Mouse (Mus musculus): ENCODE results near the gene Cish.

Cish gene

DNA sequence AAGGTAGTCTGAATTCAATTTTAAA lies at the start of gene Cish:
Cish (plus strand) TSS at position 11 of the 25 bp plus-strand sequence.
- DNase-seq (ENCODE audit: low read depth) = no peak

DNA sequence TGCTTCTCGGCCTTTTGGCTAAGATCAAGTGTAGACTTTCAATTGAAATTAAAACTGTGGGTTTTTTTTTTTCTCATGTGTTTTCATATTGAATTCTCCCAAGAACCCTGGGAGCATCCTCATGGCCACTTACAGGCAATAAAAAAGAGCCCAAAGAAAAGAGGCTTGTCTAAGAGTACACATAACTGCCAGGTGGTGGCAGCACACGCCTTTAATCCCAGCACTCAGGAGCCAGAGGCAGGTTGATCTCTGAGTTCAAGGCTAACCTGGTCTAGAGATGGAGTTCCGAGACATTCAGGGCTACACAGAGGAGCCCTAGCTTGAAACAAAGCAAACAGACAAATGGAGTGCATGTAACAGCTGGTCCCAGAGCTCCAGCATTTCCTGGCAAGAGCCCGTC lies 49.7 kb upstream of the Cish start:
- no peak for DNase-seq (ENCODE audit: low read depth)

DNA sequence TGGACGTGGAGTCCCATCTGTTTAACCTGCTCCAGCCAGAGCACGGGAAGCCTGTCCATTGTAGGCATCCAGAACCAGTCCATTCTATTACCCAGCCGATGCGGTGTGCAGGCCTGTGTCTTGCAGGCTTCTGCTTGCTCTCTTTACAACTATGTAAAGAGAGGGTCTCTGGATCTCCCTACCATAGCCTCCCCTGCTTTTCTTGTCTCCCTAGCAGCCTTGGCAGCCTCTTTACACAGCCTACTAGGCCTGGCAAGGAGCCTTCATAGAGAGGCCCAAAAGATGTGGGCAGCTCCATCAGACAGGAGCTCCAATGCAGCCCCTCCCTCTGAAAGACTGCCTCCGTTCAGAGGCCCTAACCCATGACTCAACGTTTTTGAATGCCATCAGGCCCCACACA lies 46.7 kb upstream of the Cish start:
- DNase-seq (ENCODE audit: low read depth) = no peak

DNA sequence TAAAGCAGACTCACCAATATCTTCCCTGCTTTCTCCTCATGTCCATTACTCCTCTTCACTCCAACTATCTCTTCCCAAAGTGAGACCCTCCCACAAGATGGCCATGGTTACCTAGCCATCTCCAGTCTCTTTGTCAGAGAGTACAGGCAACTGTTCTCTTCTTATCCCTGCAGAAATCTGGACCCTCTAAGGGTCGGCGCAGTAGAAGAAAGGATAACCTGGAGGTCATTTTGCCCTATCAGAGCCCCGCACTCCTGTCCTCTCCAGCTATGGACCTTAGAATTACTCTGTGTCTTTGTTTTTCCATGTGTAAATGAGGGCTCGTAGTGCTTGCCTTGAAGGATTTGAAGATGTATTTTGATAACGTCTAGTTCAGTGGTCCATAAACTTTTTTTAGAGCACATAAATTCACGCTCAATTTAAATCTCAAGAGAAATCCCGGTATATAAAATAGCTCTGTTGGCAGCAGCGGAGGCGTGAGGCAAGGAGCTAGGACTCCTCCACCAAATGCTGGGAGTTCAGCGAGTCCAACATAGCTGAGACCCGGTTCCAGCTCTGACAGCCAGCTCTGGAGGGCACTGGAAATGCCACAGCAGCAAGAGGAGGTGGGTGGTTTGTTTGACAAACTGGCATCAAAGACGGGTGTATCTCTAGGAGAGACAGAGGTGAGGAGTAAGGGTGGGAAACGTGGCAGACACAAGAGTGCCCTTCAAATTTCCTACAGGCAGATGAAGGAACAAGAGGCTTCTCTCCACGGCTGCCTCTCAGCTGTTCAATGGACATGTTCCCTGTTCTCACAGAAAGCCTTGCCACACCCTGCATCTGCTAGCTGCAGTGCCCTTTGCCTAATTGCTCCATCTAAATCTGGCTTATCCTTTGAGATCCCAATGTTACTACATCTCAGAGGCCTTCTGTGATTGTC lies 45.1 kb upstream of the Cish start:
- DNase-seq (ENCODE audit: low read depth) = no peak

DNA sequence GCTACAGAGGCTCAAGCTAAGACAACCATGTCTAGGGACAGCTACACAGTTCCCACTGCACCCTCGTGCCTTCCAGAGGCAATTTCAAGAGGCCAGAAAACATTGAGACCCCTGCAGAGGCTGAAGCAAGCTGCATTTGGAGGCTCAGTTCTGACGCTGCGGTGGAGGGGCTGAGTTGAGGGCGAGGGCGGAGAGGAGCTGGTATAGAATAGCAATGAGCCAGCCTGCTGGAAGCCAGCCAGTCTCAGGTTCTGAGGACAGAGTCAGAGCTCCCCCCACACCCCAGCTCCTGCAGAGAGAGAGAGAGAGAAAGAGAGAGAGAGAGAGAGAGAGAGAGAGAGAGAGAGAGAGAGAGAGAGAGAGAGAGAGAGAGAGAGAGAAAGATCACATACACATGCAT lies 43.7 kb upstream of the Cish start:
- DNase-seq (ENCODE audit: low read depth) = no peak

DNA sequence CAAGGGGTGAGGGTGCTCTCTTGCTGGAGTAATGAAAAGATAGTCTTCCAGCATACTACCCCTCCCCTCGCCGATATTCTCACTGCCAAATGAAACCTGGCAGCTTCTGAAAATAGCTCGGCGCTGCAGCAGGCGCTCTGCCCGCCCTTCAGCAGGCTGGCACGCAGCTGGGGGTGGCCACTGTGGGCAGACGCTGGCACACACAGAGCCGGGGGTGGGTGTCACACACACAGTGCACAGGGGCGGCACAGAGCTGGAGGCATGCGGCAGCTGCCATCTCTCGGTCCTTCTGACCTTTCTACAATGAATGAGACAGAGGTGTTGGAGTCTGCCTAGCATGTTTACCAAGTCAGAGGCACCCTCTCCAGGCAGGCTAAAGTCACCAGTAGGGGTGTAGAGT lies 41.4 kb upstream of the Cish start:
- DNase-seq (ENCODE audit: low read depth) = no peak

DNA sequence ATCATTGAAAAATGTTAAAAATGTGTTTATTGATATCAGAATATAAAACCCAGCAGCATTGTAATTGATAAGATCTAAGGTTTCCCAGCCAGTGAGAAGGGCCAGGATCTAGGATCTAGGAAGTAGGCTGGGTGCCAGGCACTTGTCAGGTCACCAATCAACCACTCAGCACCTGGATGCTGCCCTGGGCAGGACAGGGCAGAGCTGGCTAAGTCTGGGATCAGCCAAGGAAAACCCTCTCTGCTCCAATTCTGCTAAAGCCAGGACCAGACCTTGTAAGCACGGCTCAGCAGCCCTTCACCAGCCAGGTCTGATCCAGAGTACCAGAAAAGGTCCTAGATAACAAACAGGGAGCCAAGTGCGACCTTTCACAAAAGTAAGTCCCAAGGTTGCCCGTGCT lies 40.9 kb upstream of the Cish start:
- no peak for DNase-seq (ENCODE audit: low read depth)

DNA sequence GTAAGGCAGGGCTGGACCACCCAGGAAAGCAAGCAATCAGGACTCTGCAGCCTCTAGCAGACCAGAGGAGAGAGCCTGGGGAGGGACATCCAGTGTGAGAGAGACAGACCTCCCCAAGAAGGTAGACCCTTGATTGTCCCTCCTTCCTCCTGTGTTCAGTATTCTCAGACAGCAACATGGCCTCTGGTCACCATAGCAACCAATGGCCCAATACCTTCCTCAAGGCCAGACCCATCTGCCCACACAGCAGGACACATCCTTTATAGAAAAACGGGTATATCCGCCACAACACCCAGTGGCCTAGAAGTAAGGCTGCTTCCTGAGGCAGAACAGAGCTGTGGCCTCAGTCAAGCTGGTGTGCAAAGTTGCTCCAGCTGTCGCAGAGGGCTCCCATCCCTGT lies 40.2 kb upstream of the Cish start:
- no peak for DNase-seq (ENCODE audit: low read depth)

DNA sequence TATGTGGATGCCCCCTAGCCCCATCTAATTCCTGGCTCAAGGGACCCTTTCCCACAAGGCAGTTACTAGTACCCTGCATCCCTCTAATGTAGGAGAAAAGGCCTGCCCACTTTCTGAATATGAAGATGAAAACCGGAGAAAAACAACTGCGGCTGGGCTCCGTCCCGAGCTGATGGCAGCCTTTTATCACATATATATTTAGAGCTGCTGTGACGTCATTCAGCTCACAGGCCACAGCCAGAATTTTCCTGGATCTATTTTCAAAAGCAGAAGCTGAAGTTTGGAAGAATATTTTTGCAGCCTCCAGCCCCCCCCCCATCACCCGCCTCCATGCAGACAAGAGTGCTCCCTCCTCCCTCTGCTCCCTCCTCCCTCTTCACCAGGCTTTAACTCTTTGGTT lies 36.3 kb upstream of the Cish start:
- DNase-seq (ENCODE audit: low read depth) = no peak

DNA sequence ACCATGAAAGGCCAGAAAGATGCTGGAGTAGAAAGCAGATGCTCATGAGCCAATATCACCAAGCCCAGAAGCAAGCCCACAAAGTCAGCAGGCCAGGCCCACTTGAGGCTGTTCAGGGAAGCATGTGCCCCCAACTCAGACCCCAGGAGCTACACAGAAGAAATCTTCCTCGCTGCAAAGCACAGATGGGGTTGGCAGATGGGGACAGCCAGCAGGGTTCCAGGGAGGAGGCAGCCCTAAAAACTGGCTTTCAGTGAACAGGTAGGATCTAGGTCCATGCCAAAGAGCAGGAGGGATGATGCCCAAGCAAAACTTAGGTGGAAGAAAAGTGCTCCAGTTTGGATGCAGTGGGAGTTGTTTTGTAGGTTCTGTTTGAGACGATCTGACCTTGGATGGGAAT lies 35.4 kb upstream of the Cish start:
- no peak for DNase-seq (ENCODE audit: low read depth)

DNA sequence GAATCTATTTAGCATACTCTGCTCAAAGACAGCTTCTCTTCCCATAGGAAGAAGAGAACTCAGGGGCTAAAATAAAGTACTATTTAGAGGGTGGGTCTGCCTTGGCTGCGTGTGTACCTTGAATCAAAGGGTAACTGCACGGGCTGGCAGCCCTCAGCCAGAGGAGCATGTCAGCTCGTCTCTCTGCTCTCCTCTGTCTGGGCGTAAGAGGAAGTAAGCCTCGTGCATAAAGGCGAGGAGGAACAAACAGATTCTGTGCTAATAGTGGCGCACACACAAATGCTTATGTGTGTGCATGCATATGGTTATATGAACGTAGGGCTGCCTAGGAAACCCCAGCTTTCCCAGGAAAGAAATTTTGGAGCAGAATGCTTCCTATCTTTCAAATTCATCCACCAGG lies 35.0 kb upstream of the Cish start:
- no peak for DNase-seq (ENCODE audit: low read depth)

DNA sequence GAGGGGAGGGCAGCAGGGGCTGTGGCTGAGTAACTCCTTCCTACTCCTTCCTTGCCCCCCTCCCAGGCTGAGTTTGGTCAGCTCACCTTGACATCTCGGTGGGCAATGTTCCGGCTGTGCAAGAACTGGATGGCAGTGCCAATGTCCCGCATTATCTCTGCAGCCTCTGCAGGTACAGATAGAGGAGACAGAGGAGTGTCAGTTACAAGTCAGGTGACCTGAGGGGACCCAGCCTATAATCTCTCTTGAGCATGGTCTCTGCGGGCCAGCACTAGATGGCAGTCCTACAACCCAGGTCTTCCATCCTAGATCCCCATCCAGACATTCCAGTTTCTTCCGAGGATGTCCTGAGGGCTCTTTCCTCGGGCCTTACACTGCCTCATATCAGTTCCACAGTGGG lies 34.0 kb upstream of the Cish start:
- no peak for DNase-seq (ENCODE audit: low read depth)

DNA sequence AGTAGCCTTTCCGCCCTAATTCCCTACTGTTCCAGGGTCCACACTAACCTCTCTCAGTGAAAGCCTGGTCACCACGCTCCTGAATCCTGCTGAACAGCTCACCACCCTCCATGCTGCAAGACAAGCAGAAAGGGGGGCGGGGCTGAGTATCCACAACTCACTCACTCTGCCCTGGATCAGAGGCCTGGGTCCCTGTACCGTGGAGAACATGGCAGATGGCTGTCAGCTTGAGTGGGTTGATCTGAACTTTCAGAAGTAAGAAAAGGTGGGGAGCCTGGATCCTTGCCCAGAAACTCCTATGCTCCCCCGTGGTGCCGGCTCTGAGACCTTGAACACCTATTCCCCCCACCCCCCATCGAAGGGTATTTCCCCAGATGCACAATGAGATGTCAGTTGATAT lies 33.5 kb upstream of the Cish start:
- DNase-seq (ENCODE audit: low read depth) = no peak

DNA sequence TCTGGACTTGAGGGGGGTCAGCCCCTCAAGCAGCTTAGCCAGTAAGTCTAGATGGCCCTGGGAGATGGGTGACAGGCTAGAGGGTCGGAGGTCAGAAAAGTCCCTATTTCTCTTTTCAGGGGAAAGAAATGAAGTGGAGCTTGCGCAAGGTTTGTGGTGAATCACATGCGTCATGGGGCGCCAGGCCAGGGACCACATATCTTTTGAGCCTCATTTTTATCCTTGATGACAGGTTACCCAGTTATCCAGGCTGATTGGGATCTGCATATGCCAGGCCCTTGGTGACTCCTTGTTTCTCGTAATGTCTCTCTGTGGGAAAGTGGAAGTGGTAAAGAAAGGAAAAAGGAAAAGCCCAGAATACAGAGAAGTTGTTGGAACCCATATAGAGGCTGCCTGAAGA lies 31.9 kb upstream of the Cish start:
- no peak for DNase-seq (ENCODE audit: low read depth)

DNA sequence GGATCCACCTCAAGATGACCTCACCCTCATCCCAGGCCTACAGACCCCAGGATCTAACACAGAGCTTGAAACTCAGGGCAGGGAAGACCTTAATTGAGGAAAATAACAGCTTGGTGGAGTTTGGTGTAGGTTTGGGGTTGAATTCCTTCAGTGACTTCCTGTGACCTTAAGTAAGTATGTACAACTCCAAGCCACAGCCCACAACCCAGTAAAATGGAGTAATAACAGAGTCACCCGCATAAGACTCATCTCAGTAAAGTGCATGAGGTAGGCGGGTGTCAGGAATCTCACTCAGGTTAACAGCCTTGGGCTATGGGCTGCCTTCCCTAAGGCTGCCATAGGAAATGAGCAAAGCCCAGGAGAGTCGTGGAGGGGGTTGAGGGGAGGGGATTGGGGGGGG lies 31.1 kb upstream of the Cish start:
- no peak for DNase-seq (ENCODE audit: low read depth)

DNA sequence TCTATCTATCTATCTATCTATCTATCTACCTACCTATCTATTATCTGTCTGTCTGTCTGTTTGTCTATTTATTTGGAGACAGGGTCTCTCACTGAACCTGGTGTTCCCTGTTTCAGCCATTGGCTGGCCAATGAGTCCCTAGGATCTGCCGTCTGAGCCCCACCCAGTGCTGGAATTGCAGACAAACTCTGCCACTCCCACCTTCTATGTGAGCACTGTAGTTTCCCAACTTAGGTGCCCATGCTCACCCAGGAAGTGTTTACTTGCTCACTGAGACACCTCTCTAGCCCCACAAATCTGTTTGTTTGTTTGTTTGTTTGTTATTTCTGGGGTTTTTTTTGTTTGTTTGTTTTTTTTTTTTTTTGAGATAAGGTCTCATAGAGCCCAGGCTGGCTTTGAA lies 28.8 kb upstream of the Cish start:
- no peak for DNase-seq (ENCODE audit: low read depth)

DNA sequence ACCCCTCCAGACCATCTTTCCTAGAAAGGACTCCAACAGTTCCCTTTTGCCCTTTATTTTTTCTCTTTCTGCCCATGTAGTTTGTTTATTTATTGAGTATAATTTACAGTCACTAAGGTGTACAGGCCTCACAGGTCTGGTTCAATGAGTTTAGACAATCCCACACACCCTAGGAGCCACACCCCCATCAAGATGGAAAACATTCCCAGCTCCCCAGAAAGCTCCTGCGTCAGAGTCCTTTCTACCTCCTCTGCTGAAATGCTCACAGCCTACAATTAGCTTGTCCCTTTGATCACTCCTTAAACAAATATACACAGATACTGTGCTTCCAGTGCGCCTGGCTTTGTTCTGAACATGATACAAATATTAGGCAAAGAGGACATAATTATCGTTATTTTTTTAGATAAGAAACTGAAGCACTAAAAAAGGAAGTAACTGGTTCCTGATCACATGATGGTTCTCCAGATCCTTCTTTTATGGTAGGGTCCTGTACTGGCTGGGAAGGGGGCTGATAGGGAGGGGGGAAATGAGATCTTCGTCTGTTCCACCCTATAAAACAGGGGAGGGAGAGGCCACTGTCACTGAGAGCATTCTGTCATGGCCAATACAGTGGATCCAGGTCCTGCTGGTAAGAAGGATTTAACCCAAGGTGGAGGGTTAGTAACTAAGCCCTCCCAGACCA lies 28.0 kb upstream of the Cish start:
- DNase-seq (ENCODE audit: low read depth) = no peak

DNA sequence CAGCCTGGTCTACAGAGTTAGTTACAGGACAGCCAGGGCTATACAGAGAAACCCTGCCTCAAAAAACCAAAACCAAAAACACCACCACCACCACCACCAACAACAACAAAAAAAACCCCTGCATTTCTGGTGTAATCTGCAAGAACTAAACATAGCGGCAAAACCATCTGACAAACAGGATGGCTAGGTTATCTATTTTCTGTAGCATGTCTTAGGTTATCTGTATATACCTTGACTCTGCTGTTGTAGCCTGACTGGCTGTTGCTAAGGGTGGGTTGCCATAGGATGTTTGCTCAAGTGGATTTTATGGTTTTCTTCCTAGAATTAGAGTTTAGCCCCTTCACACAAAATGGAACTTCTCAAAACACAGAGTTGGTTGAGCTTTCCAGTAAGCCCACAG lies 26.1 kb upstream of the Cish start:
- no peak for DNase-seq (ENCODE audit: low read depth)

DNA sequence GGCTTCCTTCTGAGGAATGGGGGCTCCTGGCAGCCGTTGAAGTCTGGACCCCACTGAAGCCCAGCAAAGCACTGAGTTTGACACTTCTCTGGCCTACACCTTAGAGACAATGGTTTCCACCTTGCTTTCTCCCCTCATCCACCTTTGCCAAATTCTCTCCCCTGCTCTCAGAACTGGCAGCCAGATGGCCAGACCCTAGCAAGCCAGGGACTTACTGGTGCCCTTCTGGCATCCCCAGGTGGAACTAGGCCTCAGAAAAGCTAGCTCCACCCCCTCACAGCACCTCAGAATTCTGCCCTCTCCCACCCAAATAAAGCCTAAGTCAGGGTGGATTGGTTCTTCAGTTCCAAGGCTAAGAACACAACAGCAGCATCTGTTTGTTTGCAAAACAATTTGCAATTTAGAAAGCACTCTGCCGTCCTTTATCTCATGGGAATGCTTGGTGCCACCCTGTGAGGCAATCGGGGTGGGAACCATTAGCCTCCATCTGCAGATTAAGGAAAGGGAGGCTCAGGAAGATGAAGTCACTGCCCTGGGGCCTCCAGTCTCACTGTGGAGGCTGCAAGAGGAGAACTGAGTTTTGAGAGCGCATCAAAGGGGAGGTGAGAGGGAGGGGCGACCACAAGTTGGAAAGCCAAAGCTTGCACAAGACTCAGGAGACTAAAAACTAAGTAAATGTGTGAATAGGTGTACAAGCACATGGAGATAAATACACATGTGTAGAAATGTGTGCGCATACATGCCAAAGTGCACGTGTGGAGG lies 24.5 kb upstream of the Cish start:
- no peak for DNase-seq (ENCODE audit: low read depth)

DNA sequence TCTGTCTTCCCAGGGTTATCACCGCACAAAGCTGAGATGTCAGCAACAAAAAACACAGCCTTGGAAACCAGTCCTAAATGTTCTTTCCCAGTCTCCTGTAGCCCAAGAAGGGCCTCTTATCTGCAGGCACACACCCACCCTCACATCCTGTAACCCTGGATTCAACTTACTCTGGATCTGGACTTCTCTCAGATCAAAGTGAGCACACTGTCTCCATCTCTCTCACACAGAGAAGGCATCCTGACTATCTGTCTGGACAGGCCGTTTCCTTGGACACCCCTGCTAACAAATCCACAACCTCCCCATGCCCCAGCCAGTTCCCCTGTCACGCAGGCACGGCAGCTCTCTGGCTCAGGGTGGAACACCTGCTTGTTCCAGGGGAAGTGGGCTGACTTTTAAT lies 23.5 kb upstream of the Cish start:
- no peak for DNase-seq (ENCODE audit: low read depth)

DNA sequence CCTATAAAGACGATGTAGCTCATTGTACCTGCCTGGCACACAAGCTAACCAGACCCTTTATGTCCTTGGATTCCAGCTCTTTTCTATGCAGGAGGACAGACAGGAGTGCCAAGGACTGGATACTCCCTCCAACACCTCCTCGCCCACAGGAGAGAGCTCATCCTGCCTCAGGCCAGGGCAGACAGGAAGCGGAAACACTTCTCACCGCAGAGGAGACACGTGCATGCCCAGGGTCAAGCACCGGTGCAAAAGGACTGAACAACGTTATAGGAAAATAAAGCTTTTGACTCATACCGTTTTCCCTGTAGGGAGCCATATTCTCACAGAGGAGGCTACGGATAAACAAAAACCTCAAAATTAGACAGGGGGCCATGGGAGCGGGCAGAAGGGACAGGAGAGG lies 22.6 kb upstream of the Cish start:
- DNase-seq (ENCODE audit: low read depth) = no peak

DNA sequence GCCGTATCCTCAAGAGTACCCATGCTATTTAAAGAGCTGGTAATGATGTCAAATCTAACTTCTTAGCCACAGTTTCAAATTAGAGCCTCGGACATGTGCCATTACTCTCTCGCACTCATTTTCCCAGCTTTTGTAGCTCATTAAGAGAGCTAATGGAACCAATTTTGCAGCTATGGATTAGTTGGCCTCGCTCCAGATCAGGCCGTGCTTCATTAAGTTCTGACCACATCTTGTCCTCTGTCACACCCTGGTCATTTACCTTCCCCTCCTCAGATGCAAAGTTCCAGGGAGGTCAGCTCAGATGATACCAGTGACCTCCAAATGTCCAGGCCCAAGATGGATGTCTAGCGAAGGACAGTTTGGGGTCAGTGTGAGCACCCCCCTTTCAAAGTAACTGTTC lies 21.1 kb upstream of the Cish start:
- DNase-seq (ENCODE audit: low read depth) = no peak

DNA sequence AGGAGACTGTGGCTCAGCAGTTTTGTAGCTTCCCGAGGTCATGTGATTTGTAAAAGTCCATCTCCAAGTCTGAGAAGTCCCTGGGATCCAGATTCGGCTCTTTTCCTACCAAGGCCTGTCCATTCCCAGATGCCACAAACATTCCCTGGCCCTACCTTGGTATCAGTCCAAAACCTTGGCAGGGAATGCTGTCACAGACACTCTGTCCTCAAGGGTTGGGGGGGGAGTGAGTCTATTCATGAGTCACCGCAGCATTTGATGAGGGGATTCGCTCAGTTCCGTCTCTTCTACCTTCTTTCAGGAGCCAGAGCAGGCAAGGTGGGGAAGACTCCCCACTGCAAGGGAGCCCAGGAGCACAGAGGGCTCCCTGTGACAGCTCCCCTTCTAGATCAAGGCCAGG lies 20.1 kb upstream of the Cish start:
- DNase-seq (ENCODE audit: low read depth) = no peak

DNA sequence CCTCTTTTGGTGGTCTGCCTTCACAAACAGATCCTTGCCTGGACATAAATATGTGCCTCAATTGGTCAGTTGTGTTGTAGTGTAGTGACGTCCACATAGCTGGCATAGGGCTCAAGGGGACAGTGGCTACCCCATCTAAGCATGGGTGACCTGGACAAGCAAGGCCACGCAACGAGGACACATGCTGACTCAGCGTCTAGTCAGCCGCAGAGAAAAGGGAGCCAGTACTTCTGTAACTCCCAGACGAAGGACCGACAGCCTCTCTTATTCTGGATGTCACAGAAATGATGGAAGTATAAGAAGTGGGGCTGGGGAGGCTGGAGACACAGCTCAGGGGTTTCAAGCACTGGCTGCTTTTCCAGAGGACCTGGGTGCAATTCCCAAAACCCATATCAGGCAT lies 18.2 kb upstream of the Cish start:
- DNase-seq (ENCODE audit: low read depth) = no peak

Measured in fibroblast of lung, adult 2 months (primary cell).